Mouse (Mus musculus): ENCODE data around the gene Mtrr.

GRCm38 (mm10) chr13:68572966-68573913 is 8.7 kb downstream of the Mtrr start:
- TF ChIP-seq CTCF (IDR thresholded peaks at IDR 0.05; ENCODE audit: control insufficient read depth, insufficient read depth, low read length) (no peak), POLR2A (IDR thresholded peaks at IDR 0.05; ENCODE audit: borderline replicate concordance, control insufficient read depth, low read depth, low read length) (no peak)

Data from bone marrow, adult 2 months (tissue).